Mouse (Mus musculus): ENCODE data around the gene Rassf5. TPM values are rescaled to one million over a fixed set of nuclear protein-coding genes. Genes with fewer than 3 reads are reported as not detected.

Gene Rassf5
- polyA plus RNA-seq, 1 experiment: 20.9 TPM

GRCm38 (mm10) chr1:131201391-131201790 is 43.7 kb downstream of the Rassf5 start:
- WGBS: 97% methylated on average over 4 of the region's 4 CpGs
- Histone ChIP-seq H3K27ac (ENCODE audit: insufficient read depth, low read length) (no peak overlapping the region), H3K27me3 (ENCODE audit: control insufficient read depth, insufficient read depth, low read length) (no peaks in the 10 kb centered on the region), H3K4me3 (replicated peaks; ENCODE audit: insufficient read depth, low read depth, low read length) (no peak overlapping the region), H3K4me1 (ENCODE audit: control insufficient read depth, insufficient read depth, low read length) (peaks cover 10% of the 10 kb centered on the region; the same call in 1 of the 2 replicates)
- DNase-seq: no peak
- no peak for TF ChIP-seq POLR2A (IDR thresholded peaks at IDR 0.05; ENCODE audit: borderline replicate concordance, insufficient read depth, low read length)
- no peak for TF ChIP-seq CTCF (IDR thresholded peaks at IDR 0.05; ENCODE audit: borderline replicate concordance, insufficient read depth, low read depth, low read length)

GRCm38 (mm10) chr1:131200588-131200987 is 44.5 kb downstream of the Rassf5 start:
- H3K27me3 ChIP-seq (ENCODE audit: control insufficient read depth, insufficient read depth, low read length): no peaks in the 10 kb centered on the region
- no peak overlapping the region for H3K4me3 ChIP-seq (replicated peaks; ENCODE audit: insufficient read depth, low read depth, low read length)
- no peak overlapping the region for H3K27ac ChIP-seq (ENCODE audit: insufficient read depth, low read length)
- WGBS: 75% methylated on average over 10 of the region's 10 CpGs
- H3K4me1 ChIP-seq (ENCODE audit: control insufficient read depth, insufficient read depth, low read length): peaks cover 10% of the 10 kb centered on the region; the same call in 1 of the 2 replicates
- DNase-seq: no peak
- no peak for TF ChIP-seq POLR2A (IDR thresholded peaks at IDR 0.05; ENCODE audit: borderline replicate concordance, insufficient read depth, low read length)
- no peak for TF ChIP-seq CTCF (IDR thresholded peaks at IDR 0.05; ENCODE audit: borderline replicate concordance, insufficient read depth, low read depth, low read length)

GRCm38 (mm10) chr1:131199976-131200375 is 45.1 kb downstream of the Rassf5 start:
- no peak overlapping the region for H3K4me3 ChIP-seq (replicated peaks; ENCODE audit: insufficient read depth, low read depth, low read length)
- WGBS: 87% methylated on average over 12 of the region's 12 CpGs
- no peaks in the 10 kb centered on the region for H3K27me3 ChIP-seq (ENCODE audit: control insufficient read depth, insufficient read depth, low read length)
- no peak for DNase-seq
- TF ChIP-seq CTCF (IDR thresholded peaks at IDR 0.05; ENCODE audit: borderline replicate concordance, insufficient read depth, low read depth, low read length): no peak
- no peak for TF ChIP-seq POLR2A (IDR thresholded peaks at IDR 0.05; ENCODE audit: borderline replicate concordance, insufficient read depth, low read length)
- H3K4me1 ChIP-seq (ENCODE audit: control insufficient read depth, insufficient read depth, low read length): peaks cover 10% of the 10 kb centered on the region; the same call in 1 of the 2 replicates
- H3K27ac ChIP-seq (ENCODE audit: insufficient read depth, low read length): no peak overlapping the region

- TF ChIP-seq POLR2A (IDR thresholded peaks at IDR 0.05; ENCODE audit: borderline replicate concordance, insufficient read depth, low read length) (no peak), CTCF (IDR thresholded peaks at IDR 0.05; ENCODE audit: borderline replicate concordance, insufficient read depth, low read depth, low read length) (no peak)
- peaks cover 10% of the 10 kb centered on the region; the same call in 1 of the 2 replicates for H3K4me1 ChIP-seq (ENCODE audit: control insufficient read depth, insufficient read depth, low read length)
- DNase-seq: peak; percentile 58 to 73
- no peak overlapping the region for H3K4me3 ChIP-seq (replicated peaks; ENCODE audit: insufficient read depth, low read depth, low read length)
- H3K27me3 ChIP-seq (ENCODE audit: control insufficient read depth, insufficient read depth, low read length): no peaks in the 10 kb centered on the region
- no peak overlapping the region for H3K27ac ChIP-seq (ENCODE audit: insufficient read depth, low read length)
- 50% methylated on average over 18 of the region's 18 CpGs for WGBS
Observed at GRCm38 (mm10) chr1:131199118-131199821, 45.8 kb downstream of the Rassf5 start.

- H3K4me1 ChIP-seq (ENCODE audit: control insufficient read depth, insufficient read depth, low read length): peaks cover 10% of the 10 kb centered on the region; the same call in 1 of the 2 replicates
- no peak overlapping the region for H3K27ac ChIP-seq (ENCODE audit: insufficient read depth, low read length)
- no peaks in the 10 kb centered on the region for H3K27me3 ChIP-seq (ENCODE audit: control insufficient read depth, insufficient read depth, low read length)
- no peak for DNase-seq
- H3K4me3 ChIP-seq (replicated peaks; ENCODE audit: insufficient read depth, low read depth, low read length): no peak overlapping the region
- 94% methylated on average over 9 of the region's 9 CpGs for WGBS
- TF ChIP-seq CTCF (IDR thresholded peaks at IDR 0.05; ENCODE audit: borderline replicate concordance, insufficient read depth, low read depth, low read length): no peak
Observed at GRCm38 (mm10) chr1:131198417-131198960, 46.6 kb downstream of the Rassf5 start.

GRCm38 (mm10) chr1:131196107-131196506 is 49.0 kb downstream of the Rassf5 start:
- H3K4me1 ChIP-seq (ENCODE audit: control insufficient read depth, insufficient read depth, low read length): peaks cover 10% of the 10 kb centered on the region; the same call in 1 of the 2 replicates
- WGBS: 82% methylated on average over 2 of the region's 2 CpGs
- H3K27ac ChIP-seq (ENCODE audit: insufficient read depth, low read length): no peak overlapping the region
- no peak for DNase-seq
- TF ChIP-seq POLR2A (IDR thresholded peaks at IDR 0.05; ENCODE audit: borderline replicate concordance, insufficient read depth, low read length) (no peak), CTCF (IDR thresholded peaks at IDR 0.05; ENCODE audit: borderline replicate concordance, insufficient read depth, low read depth, low read length) (no peak)
- no peak overlapping the region for H3K4me3 ChIP-seq (replicated peaks; ENCODE audit: insufficient read depth, low read depth, low read length)
- H3K27me3 ChIP-seq (ENCODE audit: control insufficient read depth, insufficient read depth, low read length): no peaks in the 10 kb centered on the region

- H3K4me1 ChIP-seq (ENCODE audit: control insufficient read depth, insufficient read depth, low read length): peaks cover 10% of the 10 kb centered on the region; the same call in 1 of the 2 replicates
- TF ChIP-seq POLR2A (IDR thresholded peaks at IDR 0.05; ENCODE audit: borderline replicate concordance, insufficient read depth, low read length) (no peak), CTCF (IDR thresholded peaks at IDR 0.05; ENCODE audit: borderline replicate concordance, insufficient read depth, low read depth, low read length) (no peak)
- no peak overlapping the region for H3K4me3 ChIP-seq (replicated peaks; ENCODE audit: insufficient read depth, low read depth, low read length)
- DNase-seq: no peak
- H3K27ac ChIP-seq (ENCODE audit: insufficient read depth, low read length): no peak overlapping the region
- WGBS: 65% methylated on average over 7 of the region's 7 CpGs
- H3K27me3 ChIP-seq (ENCODE audit: control insufficient read depth, insufficient read depth, low read length): no peaks in the 10 kb centered on the region
Observed at GRCm38 (mm10) chr1:131195653-131196052, 49.4 kb downstream of the Rassf5 start.

- 71% methylated on average over 3 of the region's 3 CpGs for WGBS
- no peak for DNase-seq
- Histone ChIP-seq H3K27ac (ENCODE audit: insufficient read depth, low read length) (no peak overlapping the region), H3K4me1 (ENCODE audit: control insufficient read depth, insufficient read depth, low read length) (peaks cover 3% of the 10 kb centered on the region; the same call in 1 of the 2 replicates), H3K4me3 (replicated peaks; ENCODE audit: insufficient read depth, low read depth, low read length) (no peak overlapping the region), H3K27me3 (ENCODE audit: control insufficient read depth, insufficient read depth, low read length) (no peaks in the 10 kb centered on the region)
- TF ChIP-seq POLR2A (IDR thresholded peaks at IDR 0.05; ENCODE audit: borderline replicate concordance, insufficient read depth, low read length) (no peak), CTCF (IDR thresholded peaks at IDR 0.05; ENCODE audit: borderline replicate concordance, insufficient read depth, low read depth, low read length) (no peak)
Observed at GRCm38 (mm10) chr1:131193746-131194145, 51.3 kb downstream of the Rassf5 start.

All from cerebellum, adult 2 months (tissue).